Mouse (Mus musculus) hindbrain, embryonic 15.5 days (tissue): ENCODE measurements at regions not wholly inside any gene's neighbourhood (a gene's known extent, or its start where the extent isn't known, plus 50 kb on each side); places are given as distances from the start of the nearest gene placed in this dataset.

ENCODE experiments used
- ATAC-seq: fragments of 200-750 bp; cut with Nextera tagmentation; 2 replicates; pipeline ENCODE4 v1.8.0; 2017; ENCODE audit warnings: low read depth, moderate number of reproducible peaks, moderate TSS enrichment; ENCODE audit not compliant: low FRiP score
- H3K27ac ChIP-seq: fragments of 300-500 bp; sonication (generic); replicated peaks from 2 replicates; pipeline ENCODE4 v1.5.1; 2015; ENCODE audit warnings: mild to moderate bottlenecking, inconsistent platforms
- H3K27me3 ChIP-seq: fragments of 300-500 bp; sonication (generic); 2 replicates; pipeline ENCODE4 v1.6.1; 2015; ENCODE audit warnings: control low read depth, inconsistent platforms
- H3K36me3 ChIP-seq: fragments of 300-500 bp; sonication (generic); 2 replicates; pipeline ENCODE4 v1.6.1; 2015; ENCODE audit warnings: control low read depth, inconsistent platforms
- H3K4me1 ChIP-seq: fragments of 300-500 bp; sonication (generic); replicated peaks from 2 replicates; pipeline ENCODE4 v1.6.1; 2015; ENCODE audit warnings: control low read depth, inconsistent platforms
- H3K4me2 ChIP-seq: fragments of 300-500 bp; sonication (generic); 2 replicates; pipeline ENCODE4 v1.6.1; 2015; ENCODE audit warnings: moderate library complexity, mild to moderate bottlenecking, inconsistent platforms
- H3K4me3 ChIP-seq: fragments of 300-500 bp; sonication (generic); 2 replicates; pipeline ENCODE4 v1.5.1; 2015; ENCODE audit warnings: mild to moderate bottlenecking, inconsistent platforms
- H3K9ac ChIP-seq: fragments of 300-500 bp; sonication (generic); 2 replicates; pipeline ENCODE4 v1.6.1; 2015; ENCODE audit warnings: inconsistent platforms
- H3K9me3 ChIP-seq: fragments of 300-500 bp; sonication (generic); 2 replicates; pipeline ENCODE4 v1.6.1; 2016; ENCODE audit warnings: control low read depth, inconsistent platforms
- WGBS: fragments of 180-500 bp; shearing (Covaris S2); methylation state at CpG from one replicate; pipeline ENCODE4 v1.1.7; 2015; 5-methylcytosine and 5-hydroxymethylcytosine counted together

- no peaks in the 10 kb centered on the region for H3K36me3 ChIP-seq
- H3K4me1 ChIP-seq, result no peaks in the 10 kb centered on the region
- H3K4me3 ChIP-seq, result no peak overlapping the region
- 60% methylated on average over 4 of the region's 4 CpGs for WGBS
- no peak overlapping the region for H3K9ac ChIP-seq
- no peaks in the 10 kb centered on the region for H3K27me3 ChIP-seq
- H3K9me3 ChIP-seq, result no peaks in the 10 kb centered on the region
- no peak overlapping the region for H3K4me2 ChIP-seq
- H3K27ac ChIP-seq, result no peak overlapping the region
- ATAC-seq, result no peak
Observed at GRCm38 (mm10) chr4:95193028-95193427, 141.0 kb upstream of the Jun start.

- H3K27ac ChIP-seq, result no peak overlapping the region
- H3K9me3 ChIP-seq, result no peaks in the 10 kb centered on the region
- H3K36me3 ChIP-seq, result no peaks in the 10 kb centered on the region
- H3K4me3 ChIP-seq, result no peak overlapping the region
- WGBS, result 91% methylated on average over 4 of the region's 4 CpGs
- no peaks in the 10 kb centered on the region for H3K4me1 ChIP-seq
- no peaks in the 10 kb centered on the region for H3K27me3 ChIP-seq
- no peak overlapping the region for H3K9ac ChIP-seq
- no peak overlapping the region for H3K4me2 ChIP-seq
- no peak for ATAC-seq
Observed at GRCm38 (mm10) chr4:95193473-95193872, 141.5 kb upstream of the Jun start.

- H3K27ac ChIP-seq, result no peak overlapping the region
- H3K4me2 ChIP-seq, result no peak overlapping the region
- WGBS, result 81% methylated on average over 5 of the region's 5 CpGs
- no peak overlapping the region for H3K4me3 ChIP-seq
- no peaks in the 10 kb centered on the region for H3K36me3 ChIP-seq
- H3K9me3 ChIP-seq, result no peaks in the 10 kb centered on the region
- no peaks in the 10 kb centered on the region for H3K4me1 ChIP-seq
- no peak overlapping the region for H3K9ac ChIP-seq
- H3K27me3 ChIP-seq, result no peaks in the 10 kb centered on the region
- ATAC-seq, result no peak
Observed at GRCm38 (mm10) chr4:95194621-95195455, 142.8 kb upstream of the Jun start.

- Histone ChIP-seq H3K4me1 (no peaks in the 10 kb centered on the region), H3K36me3 (no peaks in the 10 kb centered on the region), H3K9me3 (no peaks in the 10 kb centered on the region), H3K4me3 (no peak overlapping the region), H3K4me2 (no peak overlapping the region), H3K27me3 (no peaks in the 10 kb centered on the region), H3K27ac (no peak overlapping the region), H3K9ac (no peak overlapping the region)
- ATAC-seq, result no peak
- 78% methylated on average over 2 of the region's 2 CpGs for WGBS
Observed at GRCm38 (mm10) chr4:95196106-95196505, 144.1 kb upstream of the Jun start.

GRCm38 (mm10) chr4:95197077-95197711, 145.2 kb upstream of the Jun start:
- Histone ChIP-seq H3K27ac (no peak overlapping the region), H3K9ac (no peak overlapping the region), H3K4me3 (no peak overlapping the region), H3K36me3 (no peaks in the 10 kb centered on the region), H3K4me2 (no peak overlapping the region), H3K4me1 (no peaks in the 10 kb centered on the region), H3K9me3 (no peaks in the 10 kb centered on the region), H3K27me3 (no peaks in the 10 kb centered on the region)
- 72% methylated on average over 7 of the region's 7 CpGs for WGBS
- ATAC-seq, result no peak

GRCm38 (mm10) chr4:95199394-95199793, 147.4 kb upstream of the Jun start:
- no peak overlapping the region for H3K27ac ChIP-seq
- no peak overlapping the region for H3K9ac ChIP-seq
- H3K9me3 ChIP-seq, result no peaks in the 10 kb centered on the region
- H3K4me3 ChIP-seq, result no peak overlapping the region
- H3K4me2 ChIP-seq, result no peak overlapping the region
- 32% methylated on average over 5 of the region's 5 CpGs for WGBS
- no peaks in the 10 kb centered on the region for H3K36me3 ChIP-seq
- H3K4me1 ChIP-seq, result no peaks in the 10 kb centered on the region
- peak; percentile 59; the same call in 1 of the 2 replicates for ATAC-seq
- no peaks in the 10 kb centered on the region for H3K27me3 ChIP-seq

GRCm38 (mm10) chr4:95200130-95200529, 148.1 kb upstream of the Jun start:
- WGBS, result 91% methylated on average over 7 of the region's 7 CpGs
- Histone ChIP-seq H3K4me1 (no peaks in the 10 kb centered on the region), H3K9ac (no peak overlapping the region), H3K4me3 (no peak overlapping the region), H3K4me2 (no peak overlapping the region), H3K9me3 (no peaks in the 10 kb centered on the region), H3K27me3 (no peaks in the 10 kb centered on the region), H3K27ac (no peak overlapping the region), H3K36me3 (no peaks in the 10 kb centered on the region)
- ATAC-seq, result no peak

GRCm38 (mm10) chr4:95202478-95202877, 150.5 kb upstream of the Jun start:
- H3K4me1 ChIP-seq, result no peaks in the 10 kb centered on the region
- no peak overlapping the region for H3K27ac ChIP-seq
- H3K4me2 ChIP-seq, result no peak overlapping the region
- H3K27me3 ChIP-seq, result no peaks in the 10 kb centered on the region
- WGBS, result 84% methylated on average over 6 of the region's 6 CpGs
- no peak overlapping the region for H3K4me3 ChIP-seq
- H3K9me3 ChIP-seq, result no peaks in the 10 kb centered on the region
- H3K9ac ChIP-seq, result no peak overlapping the region
- ATAC-seq, result no peak
- no peaks in the 10 kb centered on the region for H3K36me3 ChIP-seq

- no peaks in the 10 kb centered on the region for H3K4me1 ChIP-seq
- H3K27me3 ChIP-seq, result no peaks in the 10 kb centered on the region
- no peak overlapping the region for H3K4me3 ChIP-seq
- H3K36me3 ChIP-seq, result no peaks in the 10 kb centered on the region
- H3K27ac ChIP-seq, result no peak overlapping the region
- ATAC-seq, result no peak
- H3K9me3 ChIP-seq, result no peaks in the 10 kb centered on the region
- no peak overlapping the region for H3K4me2 ChIP-seq
- no peak overlapping the region for H3K9ac ChIP-seq
Observed at GRCm38 (mm10) chr4:95203577-95203976, 151.6 kb upstream of the Jun start.

- Histone ChIP-seq H3K4me3 (no peak overlapping the region), H3K9me3 (no peaks in the 10 kb centered on the region), H3K27me3 (no peaks in the 10 kb centered on the region), H3K36me3 (no peaks in the 10 kb centered on the region), H3K4me2 (no peak overlapping the region), H3K4me1 (no peaks in the 10 kb centered on the region), H3K27ac (no peak overlapping the region), H3K9ac (no peak overlapping the region)
- no peak for ATAC-seq
- 77% methylated on average over 1 of the region's 1 CpGs for WGBS
Observed at GRCm38 (mm10) chr4:95205372-95205771, 153.3 kb upstream of the Jun start.

- Histone ChIP-seq H3K27me3 (no peaks in the 10 kb centered on the region), H3K27ac (no peak overlapping the region), H3K36me3 (no peaks in the 10 kb centered on the region), H3K9me3 (no peaks in the 10 kb centered on the region), H3K4me2 (no peak overlapping the region), H3K4me1 (no peaks in the 10 kb centered on the region), H3K4me3 (no peak overlapping the region), H3K9ac (no peak overlapping the region)
- ATAC-seq, result no peak
- 84% methylated on average over 5 of the region's 5 CpGs for WGBS
Observed at GRCm38 (mm10) chr4:95207783-95208182, 155.8 kb upstream of the Jun start.

GRCm38 (mm10) chr4:95208827-95209226, 156.8 kb upstream of the Jun start:
- H3K9me3 ChIP-seq, result no peaks in the 10 kb centered on the region
- H3K9ac ChIP-seq, result no peak overlapping the region
- WGBS, result 83% methylated on average over 7 of the region's 7 CpGs
- H3K4me3 ChIP-seq, result no peak overlapping the region
- H3K4me1 ChIP-seq, result no peaks in the 10 kb centered on the region
- H3K36me3 ChIP-seq, result no peaks in the 10 kb centered on the region
- no peak overlapping the region for H3K4me2 ChIP-seq
- no peaks in the 10 kb centered on the region for H3K27me3 ChIP-seq
- H3K27ac ChIP-seq, result no peak overlapping the region
- ATAC-seq, result no peak
